Mouse (Mus musculus) left cerebral cortex, adult 8-10 months (tissue): ENCODE results near the gene Dgka. TPM values are rescaled to one million over a fixed set of nuclear protein-coding genes. Genes with fewer than 3 reads are reported as not detected.

Source experiments
- DNase-seq, 2 experiments: peaks; one replicate each; pipeline ENCODE4 v3.0.0; 2022; ENCODE audit warnings: low spot score in 2 of 2
- total RNA-seq, 4 experiments: library from RNA; stranded (reverse); gene quantifications; 2 replicates each; pipeline ENCODE4 v1.2.4; 2022

The Dgka gene
- total RNA-seq, result 10 to 100 TPM in 1 of 4 experiments, 1 to 10 TPM in 3; 9.0 to 10.5 (median 9.6) TPM

DNA sequence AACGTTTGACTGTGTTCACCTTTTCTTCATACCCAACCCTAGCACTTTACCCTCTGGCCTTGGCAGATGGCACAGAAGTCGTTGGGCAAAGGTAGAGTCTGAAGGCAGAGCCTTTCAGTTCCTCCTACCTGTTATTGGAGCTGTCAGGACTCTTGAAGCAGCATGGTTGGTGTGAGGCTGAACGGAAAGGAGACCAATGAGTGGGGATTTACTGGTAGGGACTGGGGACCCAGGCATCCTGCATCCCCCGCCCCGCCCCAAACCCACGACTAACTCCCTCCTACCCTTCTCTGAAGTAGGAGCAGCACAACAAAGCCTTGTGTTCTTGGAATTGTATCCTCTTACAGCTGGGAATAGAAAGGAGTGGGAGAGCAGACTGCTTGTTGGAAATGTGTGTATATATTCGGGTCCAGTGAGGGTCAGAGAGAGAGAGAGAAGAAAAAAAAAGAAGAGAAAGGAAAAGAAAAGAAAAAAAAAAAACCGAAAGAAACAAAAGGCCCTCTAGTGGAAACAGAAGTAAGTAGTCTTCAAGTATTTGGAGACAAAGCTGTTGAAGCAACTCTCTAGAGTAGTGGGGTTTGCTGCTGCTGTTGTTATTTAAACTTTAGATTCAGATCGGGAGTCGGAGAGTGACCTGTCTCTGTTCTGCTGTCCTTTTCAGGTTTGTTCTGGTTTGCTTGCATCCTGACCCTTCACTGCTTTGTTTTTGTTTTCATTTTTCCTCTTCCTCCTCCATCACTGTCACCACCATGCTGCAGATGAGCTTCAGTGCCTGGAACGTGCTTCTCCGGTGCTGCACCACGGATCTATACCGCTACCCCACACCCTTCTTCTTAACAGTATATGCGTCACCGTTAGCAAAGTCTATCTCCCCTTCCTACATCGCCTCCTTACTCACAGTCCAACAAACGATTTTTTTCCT lies at the start of gene Dgka:
Gene Dgka, minus strand, starts transcription at position 176 of the 922 bp plus-strand sequence.
- no peak for DNase-seq

DNA sequence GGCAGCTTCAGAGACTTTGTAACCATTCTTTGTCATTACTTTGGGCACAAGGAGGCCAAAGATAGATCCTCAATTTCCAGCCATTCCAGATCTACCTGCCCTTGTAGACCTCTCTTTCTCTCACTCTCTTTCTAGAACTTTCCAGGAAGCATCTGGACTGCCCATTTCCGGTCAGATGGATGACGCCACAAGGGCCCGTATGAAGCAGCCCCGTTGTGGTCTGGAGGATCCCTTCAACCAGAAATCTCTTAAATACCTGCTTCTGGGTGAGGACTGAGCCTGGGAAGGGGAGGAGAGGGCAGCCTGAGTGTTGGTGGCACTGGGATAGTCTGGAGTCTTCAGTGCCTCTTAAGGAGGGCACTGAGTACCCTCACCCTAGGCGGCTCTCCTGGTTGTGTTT lies 49.7 kb upstream of the Dgka start:
- DNase-seq, result no peak

DNA sequence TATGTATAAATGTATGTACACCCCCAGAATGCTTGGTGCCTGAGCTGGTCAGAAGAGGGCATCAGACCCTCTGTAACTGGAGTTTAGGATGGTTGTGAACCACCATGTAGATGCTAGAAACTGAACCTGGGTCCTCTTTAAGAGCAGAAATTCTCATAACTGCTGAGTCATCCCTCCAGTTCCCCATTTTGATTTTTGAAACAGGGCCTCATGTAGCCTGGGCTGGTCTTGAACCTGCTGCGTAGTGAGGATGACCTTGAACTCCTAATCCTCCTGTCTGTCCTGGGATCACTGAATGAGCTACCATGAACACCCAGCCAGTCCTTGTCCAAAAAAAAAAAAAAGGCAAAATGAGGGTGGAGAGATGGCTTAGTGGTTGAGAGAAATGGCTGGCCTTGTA lies 48.6 kb upstream of the Dgka start:
- DNase-seq, result no peak

DNA sequence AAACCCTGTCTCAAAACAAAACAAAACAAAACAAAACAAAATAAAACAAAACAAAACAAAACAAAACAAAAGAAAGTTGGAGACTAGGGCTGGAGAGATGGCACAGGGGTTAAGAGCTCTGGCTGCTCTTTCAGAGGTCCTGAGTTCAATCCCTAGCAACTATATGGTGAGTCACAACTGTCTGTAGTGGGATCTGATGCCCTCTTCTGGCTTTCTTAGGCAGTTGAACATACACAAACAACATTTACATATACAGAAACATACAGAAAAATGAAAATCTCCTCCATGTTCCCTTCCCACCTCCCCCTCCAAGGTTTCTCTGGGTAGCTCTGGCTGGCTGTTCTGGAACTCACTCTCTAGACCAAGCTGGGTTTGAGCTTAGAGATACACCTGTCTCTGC lies 47.4 kb upstream of the Dgka start:
- no peak for DNase-seq

GRCm38 (mm10) chr10:128790398-128791124 lies 45.9 kb upstream of the Dgka start, which contains the start of gene Mmp19:
Mmp19 (plus strand) TSS chr10:128790910.
- DNase-seq, result no peak

GRCm38 (mm10) chr10:128780200-128780599 lies 35.5 kb upstream of the Dgka start:
- no peak for DNase-seq

- no peak for DNase-seq
Measured at GRCm38 (mm10) chr10:128779011-128779795, 34.5 kb upstream of the Dgka start.

DNA sequence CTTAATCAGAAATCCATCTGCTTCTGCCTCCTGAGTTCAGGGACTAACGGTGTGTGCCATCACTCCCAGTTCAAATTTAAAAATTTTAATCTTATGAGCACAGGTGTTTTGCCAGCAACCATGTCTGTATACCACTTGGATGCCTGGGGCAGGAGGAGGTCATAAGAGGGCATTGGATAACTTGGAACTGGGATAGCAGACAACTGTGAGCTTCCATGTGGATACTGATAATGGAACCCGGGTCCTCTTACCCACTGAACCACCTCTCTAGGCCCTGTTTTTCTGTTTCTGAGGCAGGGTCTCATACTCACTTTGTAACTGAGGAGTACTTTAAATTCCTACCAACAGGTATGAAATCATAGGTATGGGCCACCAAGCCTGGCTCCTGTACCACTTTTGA lies 33.8 kb upstream of the Dgka start:
- no peak for DNase-seq

DNA sequence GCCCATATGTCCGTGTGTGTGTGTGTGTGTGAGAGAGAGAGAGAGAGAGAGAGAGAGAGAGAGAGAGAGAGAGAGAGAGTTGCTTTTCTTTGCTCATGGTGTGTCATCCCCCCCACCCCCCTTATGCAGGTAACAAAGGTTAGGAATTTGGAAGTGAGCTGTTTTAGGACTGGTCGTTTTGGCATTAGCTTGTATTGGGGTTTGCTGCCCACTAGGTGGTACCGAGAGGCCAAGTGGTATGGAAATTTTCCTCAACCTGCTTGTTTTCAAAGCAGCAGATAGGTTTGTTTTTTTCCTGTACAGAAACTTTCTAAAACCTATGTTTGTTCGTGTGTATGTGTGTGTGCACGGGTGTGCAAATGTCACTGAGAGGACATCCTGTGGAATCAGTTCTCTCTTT lies 29.0 kb upstream of the Dgka start:
- no peak for DNase-seq

GRCm38 (mm10) chr10:128772895-128773294 lies 28.2 kb upstream of the Dgka start:
- no peak for DNase-seq

DNA sequence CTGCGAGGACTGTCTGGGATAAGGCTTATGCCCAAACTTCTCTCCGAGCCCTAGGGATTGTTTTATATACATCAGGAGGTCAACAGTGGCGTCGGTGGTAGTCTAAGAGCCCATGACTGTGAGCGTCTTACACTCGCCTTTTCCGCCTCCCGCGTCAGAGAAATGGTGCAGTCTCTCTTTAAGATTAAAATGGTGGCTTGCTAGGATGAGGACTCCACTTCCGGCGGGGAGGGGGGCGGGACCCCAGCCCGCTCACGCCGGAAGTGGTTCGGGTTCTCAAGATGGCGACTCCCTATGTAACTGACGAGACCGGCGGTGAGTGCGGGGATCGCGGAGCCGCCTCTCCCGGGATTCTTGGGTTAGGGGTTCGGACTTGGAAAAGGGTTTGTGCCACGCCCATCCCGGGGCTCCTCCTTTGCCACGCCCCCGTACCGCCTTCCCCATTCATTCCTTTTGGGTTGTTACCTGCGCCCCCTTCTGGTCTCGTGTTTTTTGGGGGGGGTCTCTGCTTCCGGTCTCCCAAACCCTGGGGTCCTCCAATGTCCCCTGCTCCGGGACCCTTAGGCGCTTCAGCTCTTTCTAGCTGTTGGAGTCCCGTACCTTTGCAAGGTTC lies 3.7 kb upstream of the Dgka start:
- peak; percentile 68 to 72 for DNase-seq

- DNase-seq, result peak in 1 of 2 experiments; percentile 34
Measured at GRCm38 (mm10) chr10:128747646-128748251, 3.1 kb upstream of the Dgka start, which contains the start of gene Pym1. Pym1 (plus strand) TSS chr10:128747889.

DNA sequence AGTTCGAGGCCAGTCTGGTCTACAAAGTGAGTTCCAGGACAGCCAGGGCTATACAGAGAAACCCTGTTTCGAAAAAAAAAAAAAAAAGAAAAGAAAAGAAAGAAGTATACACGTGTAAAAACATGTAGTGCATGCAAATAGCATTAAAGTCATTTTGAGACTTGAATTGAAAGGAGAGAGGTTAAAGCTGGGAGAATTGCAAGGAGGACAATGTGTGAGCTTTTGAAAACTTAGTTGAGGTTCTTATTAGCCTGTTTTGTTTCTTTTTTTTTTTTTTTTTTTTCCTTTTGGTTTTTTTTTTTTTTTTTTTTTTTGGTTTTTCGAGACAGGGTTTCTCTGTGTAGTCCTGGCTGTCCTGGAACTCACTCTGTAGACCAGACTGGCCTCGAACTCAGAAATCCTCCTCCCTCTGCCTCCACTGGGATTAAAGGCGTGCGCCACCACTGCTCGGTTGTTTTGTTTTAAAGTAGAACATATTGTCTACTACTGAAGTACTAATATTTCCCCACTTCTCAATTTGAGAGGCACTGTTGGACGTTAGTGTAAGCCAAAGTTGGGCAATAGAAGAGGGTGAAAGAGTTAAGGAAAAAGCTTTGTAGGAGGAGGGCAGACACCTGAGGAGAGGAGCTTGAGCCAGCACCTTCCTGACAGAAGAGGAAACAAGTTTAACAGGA lies 2.5 kb upstream of the Dgka start:
- no peak for DNase-seq

DNA sequence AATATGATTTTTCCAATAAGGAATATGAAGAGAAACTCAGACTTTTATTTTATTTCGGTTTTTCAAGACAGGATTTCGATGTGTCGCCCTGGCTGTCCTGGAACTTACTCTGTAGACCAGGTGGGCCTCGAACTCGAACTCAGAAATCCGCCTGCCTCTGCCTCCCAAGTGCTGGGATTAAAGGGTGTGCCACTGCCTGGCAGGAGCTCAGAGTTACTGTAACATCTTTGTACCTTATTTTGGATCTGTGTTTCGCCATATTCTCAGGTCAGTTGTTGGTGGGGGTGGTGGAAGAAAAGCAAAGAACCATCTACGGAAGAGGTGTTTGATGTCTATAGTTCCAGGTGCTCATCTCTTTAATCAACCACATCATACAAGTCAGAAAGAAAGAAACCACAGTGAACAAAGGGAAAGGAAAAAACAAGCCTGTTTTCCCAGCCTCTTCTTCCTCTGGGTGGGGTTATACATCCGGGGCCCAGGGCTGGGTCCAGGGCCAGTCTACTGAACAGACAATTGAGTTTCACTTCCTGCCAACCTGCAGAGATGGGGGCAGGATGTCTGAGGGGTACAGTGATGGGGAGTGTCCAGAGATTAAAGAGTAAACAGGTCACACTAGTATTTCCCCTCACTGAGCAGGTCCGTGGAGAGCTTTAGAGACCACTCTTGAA lies 1.4 kb upstream of the Dgka start:
- no peak for DNase-seq

DNA sequence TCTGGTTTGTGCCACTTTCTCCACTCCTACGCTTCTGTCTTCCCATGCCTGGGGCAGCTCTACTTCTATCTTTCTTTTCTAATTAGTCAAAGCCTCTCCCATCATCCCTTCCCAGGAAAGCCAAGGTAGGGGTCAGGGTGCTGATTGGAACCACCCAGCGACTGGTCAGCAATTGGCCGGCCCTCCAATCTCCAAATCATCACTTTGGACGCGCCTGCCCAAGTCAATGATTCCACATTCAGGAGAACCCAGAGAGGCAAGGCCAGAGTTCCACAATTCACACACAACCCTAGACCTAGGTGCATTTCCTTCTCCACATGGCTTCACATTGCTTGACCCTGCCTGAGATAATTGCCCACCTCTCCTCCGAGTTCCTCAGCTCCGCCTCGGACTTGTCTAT lies 444 bp downstream of the Dgka start:
- peak in 1 of 2 experiments; percentile 10 for DNase-seq

DNA sequence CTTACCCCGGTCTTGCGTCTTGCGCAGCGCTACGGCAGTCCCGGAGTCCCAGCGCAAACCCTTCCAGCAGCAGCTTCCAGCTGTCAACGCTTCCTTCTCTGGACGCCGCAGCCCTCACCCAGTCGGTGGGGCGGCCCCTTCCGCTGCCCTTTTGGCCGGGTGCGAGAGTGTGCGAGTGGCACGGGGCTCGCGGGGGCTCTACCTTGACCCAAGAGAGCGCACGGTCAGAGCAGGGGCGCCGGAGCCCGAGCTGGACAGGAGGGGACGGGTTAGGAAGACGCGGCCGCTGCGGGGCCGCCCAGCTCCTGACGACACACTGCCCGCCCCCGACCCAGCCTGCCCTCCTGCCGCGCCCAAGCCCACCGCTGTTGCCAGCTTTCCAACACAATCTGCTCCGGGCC lies 864 bp downstream of the Dgka start:
- peak in 1 of 2 experiments; percentile 50 for DNase-seq

- DNase-seq, result no peak
Measured at GRCm38 (mm10) chr10:128743235-128743634, 1.4 kb downstream of the Dgka start.

GRCm38 (mm10) chr10:128742616-128743015 lies 2.0 kb downstream of the Dgka start:
- DNase-seq, result no peak

GRCm38 (mm10) chr10:128740296-128740695 lies 4.4 kb downstream of the Dgka start:
- DNase-seq, result no peak
